ENCODE assay signal across 24 mouse cellular contexts in the genomic region with DNA sequence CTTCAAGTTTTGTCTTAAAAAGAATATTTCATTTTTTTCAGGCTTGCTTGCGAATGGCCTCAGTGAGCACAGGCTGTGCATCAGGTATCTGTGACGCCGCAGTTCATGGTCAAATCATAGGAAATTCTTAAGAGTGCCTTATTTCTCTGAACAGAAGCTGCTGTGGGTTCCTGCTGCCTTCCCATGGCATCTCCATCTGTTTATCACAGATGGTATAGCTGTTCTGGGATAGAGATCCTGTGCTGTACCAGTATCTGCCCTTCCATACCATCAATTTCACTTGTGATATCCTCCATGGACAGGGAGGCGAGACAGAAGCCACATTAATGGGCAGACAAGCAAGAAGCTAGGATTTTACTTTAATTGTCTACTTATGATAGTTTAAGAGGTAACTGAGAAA. TPM values are rescaled to one million over a fixed set of nuclear protein-coding genes. Genes with fewer than 3 reads are reported as not detected.
DNase-seq lines count a peak whose midpoint lies in the region; ATAC-seq and TF ChIP-seq lines count a peak whose summit lies in the region.
"Had no signal": no experiment of that assay in that cellular context is flagged by ENCODE, and none has a peak within 500 bp of the region (broad histone marks: within the 10 kb centered on the region; RNA-seq: fewer than 3 reads in every experiment).

No protein-coding gene starts in this region.

- ATAC-seq in frontal cortex, adult (ENCODE audit: low TSS enrichment) = peak; percentile 69
- ATAC-seq: intestine, embryonic 16.5 days; midbrain, embryonic 16.5 days had no signal

- no peak overlapping the region for H3K27ac ChIP-seq in layer of hippocampus, adult 2 months
- H3K27ac ChIP-seq: embryonic facial prominence, embryonic 13.5 days; hindbrain, embryonic 15.5 days; kidney, embryonic 15.5 days; limb, embryonic 10.5 days; macrophage had no signal

- DNase-seq in frontal cortex, postnatal 10 days (ENCODE audit: low spot score in 2 of 2) = no peak
- peak; percentile 84 for DNase-seq in brain, adult 2 months (ENCODE audit: low read depth, low spot score)
- DNase-seq in brain, embryonic 14.5 days (ENCODE audit: low read depth) = peak; percentile 39
- DNase-seq in cerebellum, adult 9-10 months = peak; percentile 71
- no peak for DNase-seq in layer of hippocampus, adult 2 months (ENCODE audit: low spot score in 2 of 2)
- DNase-seq in retina, postnatal 1 day = no peak
- DNase-seq in ovary, adult 18-20 months (ENCODE audit: low spot score) = no peak
- DNase-seq: adrenal gland, adult 8-10 months; embryo, embryonic 11 days; gastrocnemius, postnatal 10 days; heart, adult 11 months; kidney, postnatal 36 days; right cerebral cortex, postnatal 25 days; spleen, adult 18-20 months had no signal

- TF ChIP-seq CTCF in brain, embryonic 14.5 days (IDR thresholded peaks at IDR 0.05; ENCODE audit: borderline replicate concordance, extremely low read depth, insufficient read depth, insufficient read length) = no peak
- no peak for TF ChIP-seq CTCF in layer of hippocampus, adult 2 months (conservative IDR thresholded peaks at IDR 0.05)

- TF ChIP-seq POLR2A in brain, embryonic 14.5 days (IDR thresholded peaks at IDR 0.05; ENCODE audit: borderline replicate concordance, extremely low read depth, insufficient read depth, insufficient read length, poor library complexity, severe bottlenecking) = no peak

- no peak overlapping the region for H3K4me3 ChIP-seq in layer of hippocampus, adult 2 months
- H3K4me3 ChIP-seq: embryonic facial prominence, embryonic 13.5 days; erythroblast, embryonic 14.5 days; hindbrain, embryonic 15.5 days; kidney, embryonic 15.5 days; limb, embryonic 10.5 days had no signal

RNA-seq across cellular contexts. Expression of a gene that starts 40.3 kb away (rescaled TPM):
- 0.39 and 0.64 TPM in 2 replicates for polyA plus RNA-seq in brain, embryonic 14.5 days (2012; rRNA removed)
- 1 to 10 TPM; 1.0 to 1.1 TPM for total RNA-seq in layer of hippocampus, adult 2 months (2021)
- total RNA-seq: hematopoietic stem cell, adult 5-6 weeks had no signal
- polyA plus RNA-seq: erythroblast, embryonic 14.5 days; hindbrain, embryonic 15.5 days; kidney, embryonic 15.5 days; limb, embryonic 10.5 days; macrophage had no signal

Comparison
In these comparisons a context has a peak if more than half of its experiments do, and no peak if none do; other contexts are left out.
1. DNase-seq: peak in brain, adult 2 months (single experiment), brain, embryonic 14.5 days (single experiment) and cerebellum, adult 9-10 months (single experiment); none in frontal cortex, postnatal 10 days (0 of 2), layer of hippocampus, adult 2 months (0 of 2), retina, postnatal 1 day (single experiment) and ovary, adult 18-20 months (single experiment).